Comparison of ENCODE assay signal across 8 mouse cellular contexts in genomic region chr4:116877729-116878321, GRCm38 (mm10). TPM values are rescaled to one million over a fixed set of nuclear protein-coding genes. Genes with fewer than 3 reads are reported as not detected.
A peak's percentile ranks its signal among the peaks of the same experiment; 100 is the strongest.
DNase-seq lines count a peak whose midpoint lies in the region; ATAC-seq lines count a peak whose summit lies in the region.

No protein-coding gene starts in this region.

- H3K4me2 ChIP-seq in heart, embryonic 13.5 days, result peak overlapping the region; percentile 94
- peak overlapping the region; percentile 98 for H3K4me2 ChIP-seq in lung, embryonic 15.5 days

- H3K27ac ChIP-seq in heart, embryonic 13.5 days (replicated peaks), result peak overlapping the region; percentile 87
- peak overlapping the region; percentile 87 for H3K27ac ChIP-seq in lung, embryonic 15.5 days

- peak overlapping the region; percentile 90 for H3K4me3 ChIP-seq in heart, embryonic 13.5 days
- H3K4me3 ChIP-seq in lung, embryonic 15.5 days, result peak overlapping the region; percentile 87

- peak; percentile 27 for DNase-seq in CD4-positive helper T cell, adult 2 months (ENCODE audit: low read depth, low spot score)
- DNase-seq in MN1 (ENCODE audit: low spot score), result peak; percentile 46
- DNase-seq in embryo, embryonic 10 days (ENCODE audit: low spot score), result peak; percentile 55
- peak; percentile 58 for DNase-seq in kidney, postnatal 10 days
- DNase-seq in retina, embryonic 14.5 days (ENCODE audit: low spot score), result peak; percentile 60

- H3K4me1 ChIP-seq in heart, embryonic 13.5 days, result peaks cover 8% of the 10 kb centered on the region
- H3K4me1 ChIP-seq in lung, embryonic 15.5 days, result peaks cover 8% of the 10 kb centered on the region; the same call in 1 of the 2 replicates

- under 1% methylated on average over 44 of the region's 57 CpGs for WGBS in heart, embryonic 13.5 days
- WGBS in lung, embryonic 15.5 days, result under 1% methylated on average over 44 of the region's 57 CpGs

- H3K27me3 ChIP-seq in heart, embryonic 13.5 days (replicated peaks), result peaks cover 17% of the 10 kb centered on the region
- peaks cover 36% of the 10 kb centered on the region for H3K27me3 ChIP-seq in lung, embryonic 15.5 days

- H3K9ac ChIP-seq in heart, embryonic 13.5 days, result peak overlapping the region; percentile 87
- H3K9ac ChIP-seq in lung, embryonic 15.5 days, result peak overlapping the region; percentile 59

- H3K9me3 ChIP-seq in heart, embryonic 13.5 days, result no peaks in the 10 kb centered on the region
- H3K9me3 ChIP-seq in lung, embryonic 15.5 days, result no peaks in the 10 kb centered on the region

- 0 out of 2 replicates have a peak, but pooled peaks have one; percentile 8 for ATAC-seq in heart, embryonic 13.5 days (ENCODE audit: extremely low read depth, insufficient number of reproducible peaks, low FRiP score, low TSS enrichment)
- peak; percentile 53; the same call in 1 of the 2 replicates for ATAC-seq in lung, embryonic 15.5 days (ENCODE audit: borderline replicate concordance, extremely low read depth, low FRiP score, low TSS enrichment)
- no peak for ATAC-seq in erythroid progenitor cell, adult 5-6 weeks (replicated peaks; ENCODE audit: low FRiP score, poor library complexity, severe bottlenecking)

- H3K36me3 ChIP-seq in heart, embryonic 13.5 days, result no peaks in the 10 kb centered on the region
- H3K36me3 ChIP-seq in lung, embryonic 15.5 days, result no peaks in the 10 kb centered on the region

RNA-seq across cellular contexts. Expression of gene Zswim5, which starts 0.6 kb away (rescaled TPM):
- polyA plus RNA-seq in heart, embryonic 13.5 days (2015; fragmentation: Nextera tagmentation; extraction: Ambion mirVana), result 0.43 and 0.66 TPM in 2 replicates
- 0.56 and 0.58 TPM in 2 replicates for polyA plus RNA-seq in lung, embryonic 15.5 days (2015; fragmentation: Nextera tagmentation; extraction: Ambion mirVana)
- not detected in 2 replicates for total RNA-seq in erythroid progenitor cell, adult 5-6 weeks (2015; ENCODE audit: low replicate concordance)
- not detected in 2 replicates for total RNA-seq in erythroid progenitor cell, adult 5-6 weeks (2017; ENCODE audit: low replicate concordance)

RNA-seq across cellular contexts. Expression of gene Hpdl, which starts 56.3 kb away (rescaled TPM):
- polyA plus RNA-seq in heart, embryonic 13.5 days (2015; fragmentation: Nextera tagmentation; extraction: Ambion mirVana), result 0.70 and 1.0 TPM in 2 replicates
- 0.52 and 0.71 TPM in 2 replicates for polyA plus RNA-seq in lung, embryonic 15.5 days (2015; fragmentation: Nextera tagmentation; extraction: Ambion mirVana)
- not detected in 2 replicates for total RNA-seq in erythroid progenitor cell, adult 5-6 weeks (2015; ENCODE audit: low replicate concordance)
- not detected in 2 replicates for total RNA-seq in erythroid progenitor cell, adult 5-6 weeks (2017; ENCODE audit: low replicate concordance)
